In the genomic region with DNA sequence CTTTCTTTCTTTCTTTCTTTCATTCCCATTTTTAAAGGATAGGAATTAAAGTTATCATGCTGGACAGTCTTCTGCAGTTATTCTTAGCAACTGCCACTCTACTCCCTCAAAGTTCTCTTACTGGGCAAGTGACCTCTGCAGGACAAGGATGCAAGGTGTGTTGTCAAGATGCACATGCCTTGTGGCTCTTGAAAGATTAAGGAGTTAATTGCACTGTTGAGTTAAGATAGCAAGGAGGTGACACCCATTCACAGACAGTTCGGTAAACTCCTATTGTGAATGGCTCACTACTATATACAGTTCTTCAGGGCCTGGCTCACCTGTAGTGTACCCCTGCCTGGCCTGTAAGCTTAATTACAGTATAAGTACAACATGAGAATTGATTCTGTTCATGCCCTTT, we compare ENCODE assay signal across 8 mouse cellular contexts. TPM values are rescaled to one million over a fixed set of nuclear protein-coding genes. Genes with fewer than 3 reads are reported as not detected.
DNase-seq lines count a peak whose midpoint lies in the region; ATAC-seq and TF ChIP-seq lines count a peak whose summit lies in the region.

No protein-coding gene starts in this region.

- H3K27me3 ChIP-seq in heart, embryonic 15.5 days, result no peaks in the 10 kb centered on the region
- no peaks in the 10 kb centered on the region for H3K27me3 ChIP-seq in embryonic facial prominence, embryonic 11.5 days (ENCODE audit: control insufficient read depth, insufficient read depth, low read length)
- H3K27me3 ChIP-seq in intestine, embryonic 14.5 days (replicated peaks; ENCODE audit: control insufficient read depth, insufficient read depth, low read length), result no peaks in the 10 kb centered on the region
- H3K27me3 ChIP-seq in midbrain, embryonic 16.5 days (ENCODE audit: control insufficient read depth, insufficient read depth, low read depth, low read length), result no peaks in the 10 kb centered on the region
- H3K27me3 ChIP-seq in cerebellum, adult 2 months (ENCODE audit: control insufficient read depth, insufficient read depth, low read length), result no peaks in the 10 kb centered on the region

- peaks cover 4% of the 10 kb centered on the region; the same call in 1 of the 2 replicates for H3K36me3 ChIP-seq in heart, embryonic 15.5 days
- H3K36me3 ChIP-seq in embryonic facial prominence, embryonic 11.5 days (replicated peaks; ENCODE audit: control insufficient read depth, insufficient read depth, low read depth, low read length), result no peaks in the 10 kb centered on the region
- H3K36me3 ChIP-seq in intestine, embryonic 14.5 days (ENCODE audit: control insufficient read depth, insufficient read depth, low read length), result peaks cover 10% of the 10 kb centered on the region; the same call in 1 of the 2 replicates
- H3K36me3 ChIP-seq in midbrain, embryonic 16.5 days (ENCODE audit: control insufficient read depth, insufficient read depth, low read length), result 0 out of 2 replicates have a peak, but pooled peaks cover 2% of the 10 kb centered on the region

- H3K4me1 ChIP-seq in heart, embryonic 15.5 days (replicated peaks), result peaks cover 35% of the 10 kb centered on the region
- no peaks in the 10 kb centered on the region for H3K4me1 ChIP-seq in embryonic facial prominence, embryonic 11.5 days (ENCODE audit: control insufficient read depth, insufficient read depth, low read length)
- peaks cover 20% of the 10 kb centered on the region for H3K4me1 ChIP-seq in intestine, embryonic 14.5 days (replicated peaks; ENCODE audit: control insufficient read depth, insufficient read depth, low read length)
- peaks cover 30% of the 10 kb centered on the region for H3K4me1 ChIP-seq in midbrain, embryonic 16.5 days (ENCODE audit: control insufficient read depth, insufficient read depth, low read length)
- H3K4me1 ChIP-seq in cerebellum, adult 2 months (ENCODE audit: control insufficient read depth, insufficient read depth, low read length), result no peaks in the 10 kb centered on the region; the same call in 1 of the 2 replicates
- peaks cover 7% of the 10 kb centered on the region for H3K4me1 ChIP-seq in lung, adult 2 months (ENCODE audit: control insufficient read depth, insufficient read depth, low read length)

- ATAC-seq in heart, embryonic 15.5 days (replicated peaks; ENCODE audit: insufficient number of reproducible peaks, insufficient read depth, low FRiP score, low read depth), result no peak
- ATAC-seq in embryonic facial prominence, embryonic 11.5 days (replicated peaks; ENCODE audit: insufficient number of reproducible peaks, low FRiP score, low TSS enrichment, low read depth), result no peak
- no peak for ATAC-seq in intestine, embryonic 14.5 days (replicated peaks; ENCODE audit: low FRiP score, low TSS enrichment, low read depth)
- no peak for ATAC-seq in midbrain, embryonic 16.5 days

- H3K27ac ChIP-seq in heart, embryonic 15.5 days, result peak overlapping the region; percentile 16; the same call in 1 of the 2 replicates
- no peak overlapping the region for H3K27ac ChIP-seq in embryonic facial prominence, embryonic 11.5 days (replicated peaks; ENCODE audit: low read depth, low read length)
- H3K27ac ChIP-seq in intestine, embryonic 14.5 days (ENCODE audit: low read depth), result no peak overlapping the region
- H3K27ac ChIP-seq in midbrain, embryonic 16.5 days (ENCODE audit: low read length), result no peak overlapping the region
- H3K27ac ChIP-seq in cerebellum, adult 2 months (ENCODE audit: insufficient read depth, low read length), result no peak overlapping the region

- H3K9me3 ChIP-seq in heart, embryonic 15.5 days (replicated peaks), result no peaks in the 10 kb centered on the region
- H3K9me3 ChIP-seq in embryonic facial prominence, embryonic 11.5 days (replicated peaks; ENCODE audit: control insufficient read depth, low read length), result no peaks in the 10 kb centered on the region
- H3K9me3 ChIP-seq in intestine, embryonic 14.5 days (ENCODE audit: control insufficient read depth, low read length), result no peaks in the 10 kb centered on the region
- no peaks in the 10 kb centered on the region for H3K9me3 ChIP-seq in midbrain, embryonic 16.5 days (replicated peaks; ENCODE audit: control insufficient read depth, low read length, poor library complexity, severe bottlenecking)

- no peak for DNase-seq in heart, adult 8-10 months (ENCODE audit: low spot score)
- no peak for DNase-seq in embryonic facial prominence, embryonic 11.5 days (ENCODE audit: low spot score)
- peak; percentile 50 for DNase-seq in intestine, embryonic 14.5 days (ENCODE audit: low spot score)
- DNase-seq in gastrocnemius, adult 18-20 months (ENCODE audit: low spot score), result no peak
- DNase-seq in cerebellum, adult 2 months, result no peak
- DNase-seq in lung, adult 2 months, result no peak

- H3K9ac ChIP-seq in heart, embryonic 15.5 days, result no peak overlapping the region
- H3K9ac ChIP-seq in embryonic facial prominence, embryonic 11.5 days (replicated peaks; ENCODE audit: low read length), result peak overlapping the region; percentile 22; the same call in 1 of the 2 replicates
- peak overlapping the region; percentile 99; the same call in 1 of the 2 replicates for H3K9ac ChIP-seq in intestine, embryonic 14.5 days (ENCODE audit: low read length)
- H3K9ac ChIP-seq in midbrain, embryonic 16.5 days (ENCODE audit: low read depth, low read length), result peak overlapping the region; percentile 96; the same call in 1 of the 2 replicates

- TF ChIP-seq POLR2A in cerebellum, adult 2 months (IDR thresholded peaks at IDR 0.05; ENCODE audit: borderline replicate concordance, insufficient read depth, low read length), result no peak
- no peak for TF ChIP-seq POLR2A in lung, adult 2 months (IDR thresholded peaks at IDR 0.05; ENCODE audit: borderline replicate concordance, extremely low read depth, low read depth, low read length)

- no peak for TF ChIP-seq CTCF in cerebellum, adult 2 months (IDR thresholded peaks at IDR 0.05; ENCODE audit: borderline replicate concordance, insufficient read depth, low read depth, low read length)
- no peak for TF ChIP-seq CTCF in lung, adult 2 months (IDR thresholded peaks at IDR 0.05; ENCODE audit: insufficient read depth, low read length)

- peak overlapping the region; percentile 66 for H3K4me2 ChIP-seq in heart, embryonic 15.5 days
- H3K4me2 ChIP-seq in embryonic facial prominence, embryonic 11.5 days (ENCODE audit: low read depth, low read length), result peak overlapping the region; percentile 78
- peak overlapping the region; percentile 54 for H3K4me2 ChIP-seq in intestine, embryonic 14.5 days (ENCODE audit: low read length)
- peak overlapping the region; percentile 80 for H3K4me2 ChIP-seq in midbrain, embryonic 16.5 days (ENCODE audit: low read length)

- peak overlapping the region; percentile 83 for H3K4me3 ChIP-seq in heart, embryonic 15.5 days
- H3K4me3 ChIP-seq in embryonic facial prominence, embryonic 11.5 days (ENCODE audit: low read depth, low read length), result peak overlapping the region; percentile 91
- H3K4me3 ChIP-seq in intestine, embryonic 14.5 days (ENCODE audit: low read depth, low read length), result peak overlapping the region; percentile 98
- peak overlapping the region; percentile 92 for H3K4me3 ChIP-seq in midbrain, embryonic 16.5 days (ENCODE audit: low read depth, low read length)
- H3K4me3 ChIP-seq in cerebellum, adult 2 months (replicated peaks; ENCODE audit: insufficient read depth, low read depth, low read length), result no peak overlapping the region
- H3K4me3 ChIP-seq in lung, adult 2 months (replicated peaks; ENCODE audit: extremely low read depth, low read depth, low read length), result no peak overlapping the region

- 5% methylated on average over 1 of the region's 1 CpGs for WGBS in heart, embryonic 15.5 days
- WGBS in embryonic facial prominence, embryonic 11.5 days, result 56% methylated on average over 1 of the region's 1 CpGs
- WGBS in intestine, embryonic 14.5 days, result 29% methylated on average over 1 of the region's 1 CpGs
- 26% methylated on average over 1 of the region's 1 CpGs for WGBS in midbrain, embryonic 16.5 days
- 13% methylated on average over 1 of the region's 1 CpGs for whole genome bisulfite sequencing in cerebellum, adult 2 months
- WGBS in lung, adult 2 months, result 0% methylated on average over 1 of the region's 1 CpGs

RNA-seq across cellular contexts. Expression of a gene that starts 1.6 kb away (rescaled TPM):
- polyA plus RNA-seq in heart, embryonic 15.5 days (2015; fragmentation: Nextera tagmentation; extraction: Ambion mirVana), result 247 and 251 TPM in 2 replicates
- total RNA-seq in heart, adult 8-10 months (2022), result 100 to 1,000 TPM; 331 to 378 (median 360) TPM
- polyA plus RNA-seq in embryonic facial prominence, embryonic 11.5 days (2014; fragmentation: Nextera tagmentation; extraction: Ambion mirVana), result 247 and 265 TPM in 2 replicates
- polyA plus RNA-seq in intestine, embryonic 14.5 days (2014; fragmentation: Nextera tagmentation; extraction: Ambion mirVana), result 246 and 259 TPM in 2 replicates
- polyA plus RNA-seq in midbrain, embryonic 16.5 days (2015; fragmentation: Nextera tagmentation; extraction: Ambion mirVana), result 294 and 304 TPM in 2 replicates
- 100 to 1,000 TPM in 1 of 2 experiments, 10 to 100 TPM in 1; 92.2 to 110 TPM for total RNA-seq in gastrocnemius, adult 18-20 months (2021)
- 215 and 264 TPM in 2 replicates for polyA plus RNA-seq in cerebellum, adult 2 months (2012; rRNA removed)
- polyA plus RNA-seq in lung, adult 2 months (2012; rRNA removed), result 38.3 and 62.3 TPM in 2 replicates

RNA-seq across cellular contexts. Expression of a gene that starts 30.4 kb away (rescaled TPM):
- polyA plus RNA-seq in heart, embryonic 15.5 days (2015; fragmentation: Nextera tagmentation; extraction: Ambion mirVana), result 0.20 and 0.30 TPM in 2 replicates
- total RNA-seq in heart, adult 8-10 months (2022), result not detected
- not detected in 2 replicates for polyA plus RNA-seq in embryonic facial prominence, embryonic 11.5 days (2014; fragmentation: Nextera tagmentation; extraction: Ambion mirVana)
- polyA plus RNA-seq in intestine, embryonic 14.5 days (2014; fragmentation: Nextera tagmentation; extraction: Ambion mirVana), result 0.27 TPM in 2 replicates
- polyA plus RNA-seq in midbrain, embryonic 16.5 days (2015; fragmentation: Nextera tagmentation; extraction: Ambion mirVana), result 1.3 and 1.7 TPM in 2 replicates
- not detected for total RNA-seq in gastrocnemius, adult 18-20 months (2021)
- polyA plus RNA-seq in cerebellum, adult 2 months (2012; rRNA removed), result 0.34 and 0.63 TPM in 2 replicates
- polyA plus RNA-seq in lung, adult 2 months (2012; rRNA removed), result 0.24 and 0.25 TPM in 2 replicates

RNA-seq across cellular contexts. Expression of a gene that starts 31.7 kb away (rescaled TPM):
- polyA plus RNA-seq in heart, embryonic 15.5 days (2015; fragmentation: Nextera tagmentation; extraction: Ambion mirVana), result 3.2 and 3.8 TPM in 2 replicates
- total RNA-seq in heart, adult 8-10 months (2022), result 10 to 100 TPM in 1 of 4 experiments, 1 to 10 TPM in 3; 9.0 to 11.0 (median 9.4) TPM
- 10.8 and 11.9 TPM in 2 replicates for polyA plus RNA-seq in embryonic facial prominence, embryonic 11.5 days (2014; fragmentation: Nextera tagmentation; extraction: Ambion mirVana)
- polyA plus RNA-seq in intestine, embryonic 14.5 days (2014; fragmentation: Nextera tagmentation; extraction: Ambion mirVana), result 8.5 and 9.1 TPM in 2 replicates
- 2.0 and 2.5 TPM in 2 replicates for polyA plus RNA-seq in midbrain, embryonic 16.5 days (2015; fragmentation: Nextera tagmentation; extraction: Ambion mirVana)
- 1 to 10 TPM; 4.9 to 7.4 TPM for total RNA-seq in gastrocnemius, adult 18-20 months (2021)
- polyA plus RNA-seq in cerebellum, adult 2 months (2012; rRNA removed), result 8.6 and 9.2 TPM in 2 replicates
- 19.5 and 22.5 TPM in 2 replicates for polyA plus RNA-seq in lung, adult 2 months (2012; rRNA removed)

RNA-seq across cellular contexts. Expression of a gene that starts 52.9 kb away (rescaled TPM):
- 190 and 235 TPM in 2 replicates for polyA plus RNA-seq in heart, embryonic 15.5 days (2015; fragmentation: Nextera tagmentation; extraction: Ambion mirVana)
- 100 to 1,000 TPM in 2 of 4 experiments, 10 to 100 TPM in 2; 90.8 to 111 (median 97.3) TPM for total RNA-seq in heart, adult 8-10 months (2022)
- polyA plus RNA-seq in embryonic facial prominence, embryonic 11.5 days (2014; fragmentation: Nextera tagmentation; extraction: Ambion mirVana), result 823 and 855 TPM in 2 replicates
- 411 and 475 TPM in 2 replicates for polyA plus RNA-seq in intestine, embryonic 14.5 days (2014; fragmentation: Nextera tagmentation; extraction: Ambion mirVana)
- polyA plus RNA-seq in midbrain, embryonic 16.5 days (2015; fragmentation: Nextera tagmentation; extraction: Ambion mirVana), result 456 and 531 TPM in 2 replicates
- 10 to 100 TPM; 74.6 to 98.6 TPM for total RNA-seq in gastrocnemius, adult 18-20 months (2021)
- 264 and 318 TPM in 2 replicates for polyA plus RNA-seq in cerebellum, adult 2 months (2012; rRNA removed)
- 53.9 and 94.9 TPM in 2 replicates for polyA plus RNA-seq in lung, adult 2 months (2012; rRNA removed)

Comparison
In these comparisons a context has a peak if more than half of its experiments do, and no peak if none do; other contexts are left out.
1. H3K4me3 ChIP-seq: peak in heart, embryonic 15.5 days (single experiment), embryonic facial prominence, embryonic 11.5 days (single experiment), intestine, embryonic 14.5 days (single experiment) and midbrain, embryonic 16.5 days (single experiment); none in cerebellum, adult 2 months (single experiment) and lung, adult 2 months (single experiment).
2. Peak in every context shown above with its lines, with median percentiles within 50 percentile points of each other: H3K4me2 ChIP-seq.